Comparison of ENCODE assay signal across 21 mouse cellular contexts in the genomic region with DNA sequence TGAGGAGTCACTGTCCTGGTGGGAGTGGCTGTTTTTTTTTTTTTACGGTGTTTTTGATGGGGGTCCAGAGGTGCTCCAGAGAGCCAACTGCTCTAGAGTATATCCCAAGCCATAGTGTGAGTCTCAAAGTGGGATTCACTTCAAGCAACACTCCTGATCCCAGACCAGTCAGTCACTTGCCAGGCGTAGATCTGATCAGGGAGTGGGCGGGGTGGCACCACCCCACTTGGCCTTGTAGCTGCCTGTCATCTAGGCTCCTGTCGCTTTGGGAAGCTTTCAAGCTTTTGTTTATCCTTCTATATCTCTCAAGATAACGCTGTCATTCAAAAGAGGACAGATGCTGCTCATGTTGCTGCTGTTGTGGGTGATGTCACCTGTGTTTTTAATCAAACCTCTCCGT.
A peak's percentile ranks its signal among the peaks of the same experiment; 100 is the strongest.
DNase-seq lines count a peak whose midpoint lies in the region; ATAC-seq and TF ChIP-seq lines count a peak whose summit lies in the region.
"Had no signal": no experiment of that assay in that cellular context is flagged by ENCODE, and none has a peak within 500 bp of the region (broad histone marks: within the 10 kb centered on the region; RNA-seq: fewer than 3 reads in every experiment).

No protein-coding gene starts in this region.

- H3K9ac ChIP-seq in intestine, postnatal 0 days (ENCODE audit: low read depth, low read length) = no peak overlapping the region
- no peak overlapping the region for H3K9ac ChIP-seq in intestine, embryonic 15.5 days
- no peak overlapping the region for H3K9ac ChIP-seq in liver, embryonic 14.5 days (replicated peaks)
- H3K9ac ChIP-seq: forebrain, embryonic 13.5 days; heart, embryonic 15.5 days; midbrain, embryonic 12.5 days; neural tube, embryonic 12.5 days had no signal

- H3K27me3 ChIP-seq in intestine, postnatal 0 days (replicated peaks; ENCODE audit: control insufficient read depth, insufficient read depth, low read length) = no peaks in the 10 kb centered on the region
- H3K27me3 ChIP-seq in intestine, embryonic 15.5 days (replicated peaks) = no peaks in the 10 kb centered on the region
- H3K27me3 ChIP-seq in liver, embryonic 14.5 days (ENCODE audit: control insufficient read depth, insufficient read depth, low read length) = no peaks in the 10 kb centered on the region
- H3K27me3 ChIP-seq in small intestine, adult 2 months (ENCODE audit: control insufficient read depth, insufficient read depth, low read length) = no peaks in the 10 kb centered on the region
- H3K27me3 ChIP-seq: forebrain, embryonic 13.5 days; heart, embryonic 15.5 days; midbrain, embryonic 12.5 days; neural tube, embryonic 12.5 days had no signal

- H3K36me3 ChIP-seq in intestine, postnatal 0 days (ENCODE audit: control insufficient read depth, insufficient read depth) = no peaks in the 10 kb centered on the region
- H3K36me3 ChIP-seq in intestine, embryonic 15.5 days = no peaks in the 10 kb centered on the region
- H3K36me3 ChIP-seq in liver, embryonic 14.5 days (replicated peaks; ENCODE audit: control insufficient read depth, insufficient read depth, low read depth) = no peaks in the 10 kb centered on the region
- no peaks in the 10 kb centered on the region for H3K36me3 ChIP-seq in small intestine, adult 2 months (ENCODE audit: control insufficient read depth, insufficient read depth, low read length)
- H3K36me3 ChIP-seq: heart, embryonic 10.5 days; heart, embryonic 15.5 days; midbrain, embryonic 12.5 days; neural tube, embryonic 12.5 days had no signal

- no peaks in the 10 kb centered on the region for H3K4me1 ChIP-seq in intestine, postnatal 0 days (replicated peaks; ENCODE audit: control insufficient read depth, insufficient read depth, low read length)
- no peaks in the 10 kb centered on the region for H3K4me1 ChIP-seq in intestine, embryonic 15.5 days (replicated peaks)
- H3K4me1 ChIP-seq in liver, embryonic 14.5 days (replicated peaks; ENCODE audit: control insufficient read depth in 2 of 2, insufficient read depth in 2 of 2, low read length in 1 of 2) = peaks cover 25 to 33% of the 10 kb centered on the region in 2 experiments
- H3K4me1 ChIP-seq in small intestine, adult 2 months (ENCODE audit: control insufficient read depth, insufficient read depth, insufficient read length, low read length) = peaks cover 8% of the 10 kb centered on the region; the same call in 1 of the 2 replicates
- H3K4me1 ChIP-seq: heart, embryonic 10.5 days; heart, embryonic 15.5 days; neural tube, embryonic 12.5 days had no signal

- ATAC-seq in intestine, postnatal 0 days = peak; percentile 19; the same call in 1 of the 2 replicates
- no peak for ATAC-seq in intestine, embryonic 15.5 days
- ATAC-seq in liver, embryonic 14.5 days (ENCODE audit: insufficient read depth) = peak; percentile 59; the same call in 1 of the 2 replicates
- ATAC-seq: forebrain, embryonic 13.5 days; hindbrain, embryonic 16.5 days had no signal

- no peak for TF ChIP-seq EP300 in liver, embryonic 14.5 days (IDR thresholded peaks at IDR 0.05; ENCODE audit: low read depth)

- no peak overlapping the region for H3K4me3 ChIP-seq in intestine, postnatal 0 days (ENCODE audit: low read depth, low read length)
- H3K4me3 ChIP-seq in intestine, embryonic 15.5 days (replicated peaks) = no peak overlapping the region
- H3K4me3 ChIP-seq in liver, embryonic 14.5 days (ENCODE audit: insufficient read depth in 1 of 2, low read depth in 2 of 2, low read length in 2 of 2) = no peak overlapping the region
- H3K4me3 ChIP-seq in small intestine, adult 2 months (ENCODE audit: low read depth, low read length) = no peak overlapping the region
- H3K4me3 ChIP-seq: forebrain, embryonic 13.5 days; heart, embryonic 10.5 days; heart, embryonic 15.5 days; midbrain, embryonic 12.5 days; myocyte; neural tube, embryonic 12.5 days had no signal

- 36% methylated on average over 6 of the region's 6 CpGs for WGBS in intestine, postnatal 0 days
- WGBS in intestine, embryonic 15.5 days = 49% methylated on average over 6 of the region's 6 CpGs
- 48% methylated on average over 6 of the region's 6 CpGs for WGBS in liver, embryonic 14.5 days (ENCODE audit: insufficient replicate concordance)
- WGBS in small intestine, adult 2 months = 31% methylated on average over 6 of the region's 6 CpGs

- no peak for TF ChIP-seq CTCF in intestine, postnatal 0 days (IDR thresholded peaks at IDR 0.05; ENCODE audit: low read depth)
- TF ChIP-seq CTCF in liver, embryonic 14.5 days (IDR thresholded peaks at IDR 0.05; ENCODE audit: low read depth) = no peak
- TF ChIP-seq CTCF in small intestine, adult 2 months (IDR thresholded peaks at IDR 0.05; ENCODE audit: extremely low read depth, insufficient read length, insufficient replicate concordance, low read depth, low read length) = no peak

- no peaks in the 10 kb centered on the region for H3K9me3 ChIP-seq in intestine, postnatal 0 days (ENCODE audit: control insufficient read depth)
- H3K9me3 ChIP-seq in intestine, embryonic 15.5 days = no peaks in the 10 kb centered on the region
- H3K9me3 ChIP-seq in liver, embryonic 14.5 days (ENCODE audit: control insufficient read depth, low read length) = no peaks in the 10 kb centered on the region
- H3K9me3 ChIP-seq: forebrain, embryonic 13.5 days; heart, embryonic 10.5 days; heart, embryonic 15.5 days; midbrain, embryonic 12.5 days; neural tube, embryonic 12.5 days had no signal

- DNase-seq in urinary bladder, postnatal 14 days (ENCODE audit: low spot score) = peak; percentile 57
- DNase-seq in urinary bladder, adult 2 months (ENCODE audit: low spot score) = no peak
- DNase-seq in liver, embryonic 14.5 days (ENCODE audit: low read depth in 3 of 3, low spot score in 3 of 3) = peak in 1 of 3 experiments; percentile 13
- no peak for DNase-seq in kidney, postnatal 10 days
- DNase-seq in right cerebral cortex, postnatal 36 days (ENCODE audit: low spot score in 2 of 2) = no peak
- DNase-seq: gastrocnemius, postnatal 10 days; kidney, adult 8-10 months; layer of hippocampus, postnatal 36 days; thymus, adult 18-20 months; thymus, postnatal 25 days had no signal

- H3K4me2 ChIP-seq in intestine, postnatal 0 days (replicated peaks; ENCODE audit: low read depth) = no peak overlapping the region
- no peak overlapping the region for H3K4me2 ChIP-seq in intestine, embryonic 15.5 days (replicated peaks)
- H3K4me2 ChIP-seq in liver, embryonic 14.5 days (ENCODE audit: low read depth) = no peak overlapping the region
- H3K4me2 ChIP-seq: forebrain, embryonic 13.5 days; heart, embryonic 15.5 days; midbrain, embryonic 12.5 days; neural tube, embryonic 12.5 days had no signal

- TF ChIP-seq POLR2A in small intestine, adult 2 months (IDR thresholded peaks at IDR 0.05; ENCODE audit: low read depth, low read length) = no peak

- no peak overlapping the region; the same call in 1 of the 2 replicates for H3K27ac ChIP-seq in intestine, postnatal 0 days (ENCODE audit: low read depth, low read length)
- H3K27ac ChIP-seq in intestine, embryonic 15.5 days = no peak overlapping the region
- H3K27ac ChIP-seq in liver, embryonic 14.5 days = no peak overlapping the region
- H3K27ac ChIP-seq in small intestine, adult 2 months (ENCODE audit: insufficient read depth, low read depth, low read length) = 0 out of 2 replicates have a peak overlapping the region, but pooled peaks have one; percentile 49
- H3K27ac ChIP-seq: forebrain, embryonic 13.5 days; heart, embryonic 10.5 days; heart, embryonic 15.5 days; kidney, postnatal 0 days; midbrain, embryonic 12.5 days; neural tube, embryonic 12.5 days had no signal
